Mouse (Mus musculus) T-helper 1 cell (primary cell): ENCODE data around the gene Fam189b.

Experiments
- in situ Hi-C: fragments of 300-600 bp; cut with MboI, MseI; formaldehyde crosslinking; loops from one replicate; pipeline ENCODE4 v1.15.1; 2025; ENCODE audit warnings: high pct_unique_total_duplicates

The Fam189b gene

DNA sequence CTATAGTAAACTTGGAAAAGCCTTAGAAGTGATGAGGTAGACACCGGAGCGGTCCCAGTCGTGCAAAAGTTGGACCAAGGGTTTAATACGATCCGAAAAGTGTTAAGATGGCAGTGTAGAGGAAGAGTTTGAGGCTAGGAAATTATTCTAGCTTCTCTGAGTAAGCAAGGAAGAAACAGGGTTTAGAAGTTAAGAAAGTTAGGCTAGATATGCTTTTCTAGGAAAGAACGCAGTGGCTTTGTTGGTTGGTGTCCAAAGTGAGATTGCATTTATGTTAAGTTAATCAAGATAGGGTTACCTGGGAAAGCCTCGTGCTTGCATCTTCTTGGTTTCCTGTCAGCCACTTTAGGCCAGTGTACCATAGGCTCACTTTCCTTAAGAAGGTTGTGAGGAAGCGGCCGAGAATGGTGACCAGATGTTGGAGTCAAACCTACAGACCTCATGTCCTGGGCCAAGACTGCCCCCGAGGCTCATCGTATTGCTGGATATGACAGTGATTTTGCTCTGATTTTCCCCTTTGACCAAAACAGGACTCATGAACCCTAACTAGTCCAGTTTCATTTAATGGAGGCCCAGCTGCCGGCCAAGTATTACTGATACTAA, 17.6 kb upstream of the Fam189b start:
- in situ Hi-C loops: no loop called here

DNA sequence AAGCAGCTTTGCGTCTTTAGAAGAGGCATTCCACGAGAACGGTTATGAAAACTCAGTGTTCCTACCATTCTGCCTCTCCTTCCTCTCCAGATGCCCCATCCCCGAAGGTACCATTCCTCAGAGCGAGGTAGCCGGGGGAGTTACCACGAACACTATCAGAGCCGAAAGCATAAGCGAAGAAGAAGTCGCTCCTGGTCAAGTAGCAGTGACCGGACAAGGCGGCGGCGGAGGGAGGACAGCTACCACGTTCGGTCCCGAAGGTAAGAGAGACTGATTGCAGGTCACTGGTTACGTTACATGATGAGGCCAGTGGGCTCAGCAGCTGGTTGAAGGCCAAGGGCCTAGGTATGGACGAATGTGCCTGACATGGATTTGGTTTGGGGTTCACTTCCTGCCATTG, 16.0 kb upstream of the Fam189b start:
- in situ Hi-C loops: no loop called here

DNA sequence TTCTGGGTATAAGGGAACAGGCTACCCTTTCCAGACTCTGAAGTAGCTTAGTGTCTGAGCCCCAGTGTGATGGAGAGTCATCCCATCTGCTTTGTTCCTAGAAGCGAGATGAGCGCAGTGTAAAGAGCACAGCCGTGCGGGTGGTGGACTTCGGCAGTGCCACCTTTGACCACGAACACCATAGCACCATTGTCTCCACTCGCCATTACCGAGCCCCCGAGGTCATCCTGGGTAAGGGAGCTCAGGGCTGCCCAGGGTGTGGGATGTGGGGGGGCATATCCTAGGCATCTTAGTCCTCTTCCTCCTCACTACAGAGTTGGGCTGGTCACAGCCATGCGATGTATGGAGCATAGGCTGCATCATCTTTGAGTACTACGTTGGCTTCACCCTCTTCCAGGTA, 8.1 kb upstream of the Fam189b start:
- in situ Hi-C loops: loop anchor here (10.0 kb wide), 1 partner anchor 670 kb away; the partner anchor contains the start of gene Lmna

DNA sequence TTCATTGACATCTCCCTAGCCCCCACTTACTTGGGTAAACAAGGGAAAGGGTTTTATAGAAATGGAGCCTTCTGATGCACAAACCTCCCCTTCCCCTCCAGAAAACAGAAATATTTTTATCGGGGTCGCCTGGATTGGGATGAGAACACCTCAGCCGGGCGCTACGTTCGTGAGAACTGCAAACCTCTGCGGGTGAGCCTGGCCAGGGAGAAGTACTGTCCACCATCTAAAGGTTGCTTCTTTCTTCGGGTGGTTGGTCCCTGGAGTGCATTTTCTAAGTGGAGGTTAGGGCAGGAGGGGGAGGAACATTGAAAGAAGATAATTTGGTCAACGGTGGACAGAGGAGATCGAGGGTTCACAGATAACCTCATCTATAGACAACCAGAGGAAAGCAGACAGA, 7.4 kb upstream of the Fam189b start:
- in situ Hi-C loops: loop anchor here (10.0 kb wide), 1 partner anchor 671 kb away; the partner anchor contains the start of gene Lmna

DNA sequence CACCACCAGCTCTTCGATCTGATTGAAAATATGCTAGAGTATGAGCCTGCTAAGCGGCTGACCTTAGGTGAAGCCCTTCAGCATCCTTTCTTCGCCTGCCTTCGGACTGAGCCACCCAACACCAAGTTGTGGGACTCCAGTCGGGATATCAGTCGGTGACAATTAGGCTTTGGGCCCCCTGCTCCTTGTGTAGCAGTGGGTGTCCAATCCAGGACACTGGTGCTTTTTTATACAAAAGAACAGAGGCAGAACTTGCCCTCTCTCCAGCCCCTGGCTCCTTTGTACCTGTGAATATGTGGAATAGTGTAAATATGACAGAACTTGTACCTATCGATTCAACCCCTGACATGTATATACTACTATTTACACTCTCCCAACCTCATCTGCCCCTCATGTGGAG, 6.5 kb upstream of the Fam189b start:
- in situ Hi-C loops: loop anchor here (10.0 kb wide), 1 partner anchor 672 kb away; the partner anchor contains the start of gene Lmna

DNA sequence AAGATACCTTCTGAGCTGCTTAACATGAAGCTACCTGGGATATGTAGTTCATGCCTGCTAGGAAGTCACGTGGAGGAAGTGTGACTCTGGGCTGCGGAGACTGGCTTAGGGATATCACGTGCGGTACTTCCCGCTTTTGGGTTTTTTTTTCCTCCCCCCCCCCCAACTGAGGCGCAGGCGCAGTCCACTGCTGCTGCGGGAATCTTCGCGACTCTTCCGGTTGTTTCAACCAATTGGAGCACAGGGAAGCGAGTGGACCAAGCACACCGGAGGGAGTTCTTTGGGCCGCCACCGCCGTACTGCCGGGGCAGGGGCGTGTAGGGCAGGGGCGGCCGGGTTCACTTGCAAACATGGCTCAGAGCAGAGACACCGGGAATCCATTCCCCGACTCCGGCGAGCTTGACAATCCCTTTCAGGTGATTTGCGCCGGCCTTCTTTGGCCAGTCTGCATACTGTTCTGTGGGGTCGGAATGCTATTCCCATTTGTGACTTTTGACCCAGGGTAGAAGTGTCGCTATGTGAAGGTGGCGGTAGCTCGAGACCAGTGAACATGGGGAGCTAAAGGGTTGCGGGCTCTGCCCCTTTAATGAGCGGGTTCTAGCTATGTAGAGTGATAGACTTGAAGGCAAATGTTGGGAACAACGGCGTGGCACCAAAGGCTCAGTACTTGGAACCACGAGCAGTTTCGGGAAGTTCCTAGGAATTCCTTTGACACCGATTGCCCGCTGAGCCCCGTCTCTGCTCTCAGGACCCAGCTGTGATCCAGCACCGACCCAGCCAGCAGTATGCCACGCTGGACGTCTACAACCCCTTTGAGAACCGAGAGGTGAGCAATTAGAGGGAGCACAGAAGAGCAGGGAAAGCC, 5.5 kb upstream of the Fam189b start, which contains the start of gene Scamp3:
TSS of gene Scamp3 (plus strand) at position 232 of the 865 bp plus-strand sequence.
- in situ Hi-C loops: loop anchor here (10.0 kb wide), 1 partner anchor 673 kb away; the partner anchor contains the start of gene Lmna

DNA sequence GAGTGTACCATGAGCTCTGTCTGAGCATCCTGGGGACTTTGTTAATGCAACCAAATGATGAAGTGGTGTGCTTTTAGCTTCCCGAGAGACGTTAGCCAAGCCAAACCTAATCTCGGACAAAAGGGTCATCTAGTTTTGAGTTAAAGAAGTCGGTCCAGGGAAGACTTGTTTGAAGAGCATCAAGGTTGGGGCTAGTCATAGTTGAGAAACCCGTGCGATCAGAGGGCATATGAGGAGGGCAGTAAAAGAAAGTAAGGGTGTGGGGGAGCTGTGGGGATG, 4.9 kb upstream of the Fam189b start:
- in situ Hi-C loops: loop anchor here (10.0 kb wide), 1 partner anchor 673 kb away; the partner anchor contains the start of gene Lmna

DNA sequence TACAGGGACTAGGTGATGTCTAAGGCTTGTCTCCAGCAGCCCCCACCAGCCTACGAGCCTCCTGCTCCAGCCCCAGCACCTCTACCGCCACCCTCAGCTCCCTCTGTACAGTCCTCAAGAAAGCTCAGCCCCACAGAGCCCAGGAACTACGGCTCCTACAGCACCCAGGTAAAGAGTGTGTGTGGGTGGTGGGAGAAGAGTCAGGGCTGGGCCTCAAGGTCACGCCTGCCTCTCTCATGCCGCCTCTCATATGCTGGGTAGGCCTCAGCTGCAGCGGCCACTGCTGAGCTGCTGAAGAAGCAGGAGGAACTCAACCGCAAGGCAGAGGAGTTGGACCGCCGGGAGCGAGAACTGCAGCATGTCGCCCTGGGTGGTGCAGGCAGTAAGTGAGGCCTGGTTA, 3.9 kb upstream of the Fam189b start:
- in situ Hi-C loops: loop anchor here (10.0 kb wide), 1 partner anchor 674 kb away; the partner anchor contains the start of gene Lmna

DNA sequence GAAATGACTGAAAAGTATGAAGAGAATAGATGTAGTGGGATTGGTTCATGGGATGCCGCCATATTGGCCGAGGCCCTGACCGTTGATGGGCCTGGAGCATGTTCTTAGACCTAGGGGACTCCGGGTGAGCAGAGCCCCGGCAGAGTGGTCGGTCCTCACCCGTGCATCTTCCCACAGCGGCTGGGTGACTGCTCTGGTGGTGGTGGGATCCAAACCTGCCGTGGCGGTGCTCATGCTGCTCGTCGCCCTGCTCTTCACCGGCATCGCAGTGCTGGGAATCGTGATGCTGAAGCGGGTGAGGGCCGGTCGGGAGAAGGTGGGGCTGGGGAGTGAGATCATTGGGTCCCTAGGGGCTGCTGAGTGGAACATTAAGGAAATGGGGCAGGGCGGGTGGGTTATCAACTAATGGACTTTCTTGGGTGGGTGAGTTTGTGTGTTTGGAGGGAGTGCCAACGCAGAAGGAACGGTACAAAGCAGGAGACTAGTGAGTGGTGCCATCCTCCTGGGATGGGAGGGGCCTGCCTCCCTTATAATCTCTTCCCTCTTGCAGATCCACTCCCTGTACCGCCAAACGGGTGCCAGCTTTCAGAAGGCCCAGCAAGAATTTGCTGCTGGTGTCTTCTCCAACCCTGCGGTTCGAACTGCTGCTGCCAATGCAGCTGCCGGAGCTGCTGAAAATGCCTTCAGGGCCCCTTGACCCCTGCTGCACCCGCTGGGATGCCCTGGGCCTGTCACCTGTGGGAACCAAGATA, 1.0 kb upstream of the Fam189b start:
- in situ Hi-C loops: no loop called here

DNA sequence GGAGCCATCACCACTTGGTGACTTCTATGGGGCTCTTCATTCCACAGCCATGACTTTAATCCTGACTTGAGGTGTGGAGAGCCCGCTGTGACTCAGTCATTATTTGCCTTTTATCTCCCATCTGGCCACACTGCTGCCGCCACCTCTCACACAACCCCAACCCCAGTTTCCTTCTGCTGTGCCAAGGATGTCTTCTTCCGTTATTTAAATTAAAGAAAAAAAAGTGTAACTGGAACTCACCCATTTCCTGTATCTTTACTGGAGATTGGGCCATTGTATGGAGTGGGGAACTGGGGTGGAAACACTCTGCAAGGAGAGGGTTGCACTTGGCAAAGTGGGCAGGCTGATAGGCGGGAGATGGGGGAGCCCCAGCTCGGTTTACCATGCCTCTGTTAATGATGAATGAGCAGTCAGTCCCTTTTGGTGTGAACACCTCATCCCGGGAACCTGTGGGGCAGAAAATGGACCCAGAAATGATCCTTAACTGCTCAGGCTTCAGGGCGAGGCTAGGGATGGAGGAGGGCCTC, 349 bp upstream of the Fam189b start:
- in situ Hi-C loops: no loop called here

DNA sequence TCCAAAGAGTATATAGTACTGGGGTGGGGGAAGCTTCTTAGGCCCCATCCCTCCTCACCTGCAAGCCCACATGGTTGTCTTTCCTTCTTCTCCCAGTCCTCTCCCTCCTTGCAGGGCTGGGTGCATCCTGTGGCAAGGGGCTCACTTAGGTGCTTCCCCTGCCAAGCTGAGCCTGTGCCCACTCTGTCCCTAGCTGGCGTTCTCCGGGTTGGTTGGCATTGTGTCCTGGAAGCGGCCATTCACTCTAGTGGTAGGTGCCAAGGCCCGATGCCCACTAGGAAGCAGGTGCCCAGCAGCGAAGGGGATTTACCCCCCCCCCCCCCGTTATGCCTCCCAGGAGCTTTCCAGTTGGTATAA, 994 bp downstream of the Fam189b start:
- in situ Hi-C loops: no loop called here

DNA sequence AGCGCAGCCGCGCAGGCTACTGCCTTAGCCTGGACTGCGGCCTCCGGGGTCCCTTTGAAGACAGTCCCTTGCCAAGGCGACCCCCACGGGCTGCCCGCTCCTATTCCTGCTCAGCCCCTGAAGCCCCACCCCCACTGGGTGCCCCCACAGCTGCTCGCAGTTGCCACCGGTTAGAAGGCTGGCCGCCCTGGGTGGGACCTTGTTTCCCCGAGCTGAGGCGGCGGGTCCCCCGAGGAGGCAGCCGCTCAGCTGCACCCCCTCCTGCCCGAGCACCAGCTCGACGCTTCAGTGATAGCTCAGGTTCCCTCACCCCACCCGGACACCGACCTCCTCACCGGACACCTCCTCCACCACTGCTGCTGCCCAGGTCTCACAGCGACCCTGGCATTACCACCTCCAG, 4.3 kb downstream of the Fam189b start:
- in situ Hi-C loops: no loop called here

DNA sequence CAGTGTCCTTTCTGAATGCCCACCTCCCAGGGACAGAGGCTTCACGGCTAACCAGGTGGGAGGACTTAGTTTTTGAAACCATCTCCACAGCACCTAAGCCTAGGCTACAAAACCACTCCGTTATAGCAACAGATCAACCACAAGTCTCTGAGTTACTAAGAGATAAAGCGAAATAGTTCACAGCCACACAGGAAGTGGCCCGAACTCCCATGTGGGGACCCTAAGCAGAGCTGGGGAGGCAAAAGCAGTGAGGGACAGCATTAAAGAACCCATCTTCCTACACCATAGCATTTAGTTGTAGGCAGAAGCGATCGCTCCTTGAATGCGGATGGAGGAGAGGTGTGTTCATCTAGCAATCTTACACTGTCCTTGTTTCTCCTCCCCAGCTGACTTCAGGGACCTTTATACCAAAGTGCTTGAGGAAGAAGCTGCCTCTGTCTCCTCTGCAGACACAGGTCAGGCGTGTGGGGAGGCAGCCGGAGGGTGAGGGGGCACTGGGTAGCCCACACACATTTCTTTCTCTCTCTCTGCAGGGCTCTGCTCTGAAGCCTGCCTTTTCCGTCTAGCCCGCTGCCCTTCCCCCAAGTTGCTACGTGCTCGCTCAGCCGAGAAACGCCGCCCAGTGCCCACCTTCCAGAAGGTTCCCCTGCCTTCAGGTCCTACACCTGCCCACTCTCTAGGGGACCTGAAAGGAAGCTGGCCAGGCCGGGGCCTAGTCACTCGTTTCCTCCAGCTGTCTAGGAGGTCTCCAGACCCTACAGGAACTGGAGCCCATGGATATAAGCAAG, 4.9 kb downstream of the Fam189b start:
- in situ Hi-C loops: no loop called here

DNA sequence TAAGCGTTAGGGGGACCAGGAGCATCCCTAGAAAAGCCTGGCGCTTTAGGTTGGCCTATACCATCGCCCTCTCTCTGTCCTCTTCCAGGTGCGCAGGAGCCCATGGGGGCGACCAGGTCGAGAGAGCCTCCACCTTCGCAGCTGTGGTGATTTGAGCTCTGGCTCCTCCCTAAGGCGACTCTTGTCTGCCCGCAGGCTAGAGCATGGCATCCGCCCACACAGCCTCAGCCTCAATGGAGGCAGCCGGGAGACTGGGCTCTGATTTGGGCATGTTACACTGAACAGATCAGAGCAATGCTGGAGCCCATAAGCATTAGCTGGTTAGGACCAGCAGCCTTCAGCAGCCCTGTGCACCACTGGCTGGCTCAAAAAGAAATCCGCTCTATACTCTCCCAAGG, 5.5 kb downstream of the Fam189b start:
- in situ Hi-C loops: no loop called here

DNA sequence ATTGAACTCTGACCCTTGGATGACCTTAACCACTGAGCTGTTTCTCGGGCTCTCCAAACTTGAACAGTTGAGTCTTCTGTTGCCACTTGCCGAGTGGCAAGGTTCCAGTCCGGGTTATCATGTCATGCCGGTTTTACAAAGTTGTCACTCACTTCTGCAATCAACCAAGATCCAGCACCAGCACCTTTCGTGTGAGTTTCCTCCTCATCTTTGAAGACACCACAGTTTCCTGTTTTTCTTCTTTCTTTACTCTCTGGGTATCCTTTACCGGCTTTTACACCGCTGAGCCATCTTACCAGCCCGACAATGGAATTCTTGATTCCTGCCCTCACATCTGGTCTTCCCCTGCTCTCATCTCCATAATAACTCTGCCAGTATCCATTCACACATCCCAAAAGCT, 7.5 kb downstream of the Fam189b start:
- in situ Hi-C loops: no loop called here

DNA sequence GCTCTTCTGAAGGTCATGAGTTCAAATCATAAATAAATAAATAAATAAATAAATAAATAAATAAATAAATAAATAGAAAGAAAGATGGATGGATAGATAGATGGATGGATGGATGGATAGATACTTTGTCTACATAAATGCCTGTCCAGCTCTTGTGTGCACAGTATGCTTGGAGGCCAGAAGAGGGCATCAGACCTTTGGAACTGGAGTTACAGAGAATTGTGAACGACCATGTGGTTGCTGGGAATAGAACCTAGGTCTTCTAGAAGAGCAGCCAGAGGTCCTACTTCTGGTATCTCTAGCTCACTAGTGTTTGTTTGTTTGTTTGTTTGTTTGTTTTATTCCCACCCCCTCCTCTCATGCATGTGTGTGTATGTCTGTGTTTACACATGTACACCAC, 10.4 kb downstream of the Fam189b start:
- in situ Hi-C loops: no loop called here

DNA sequence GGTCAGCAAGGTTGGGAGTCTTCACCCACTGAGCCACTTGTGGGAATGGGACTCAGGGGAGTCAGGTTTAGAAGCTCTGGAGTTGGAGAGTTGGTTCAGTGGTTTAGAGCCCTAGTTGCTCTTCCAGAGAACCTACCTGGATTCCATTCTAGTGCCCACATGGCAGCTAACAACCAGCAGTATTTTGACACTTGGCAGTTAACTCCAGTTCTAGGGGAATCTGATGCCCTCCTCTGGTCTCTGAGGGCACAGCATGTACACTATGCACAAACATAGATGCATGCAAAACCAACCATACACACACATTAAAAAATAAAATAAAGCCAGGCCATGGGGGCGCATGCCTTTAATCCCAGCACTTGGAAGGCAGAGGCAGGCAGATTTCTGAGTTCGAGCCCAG, 10.9 kb downstream of the Fam189b start:
- in situ Hi-C loops: no loop called here

DNA sequence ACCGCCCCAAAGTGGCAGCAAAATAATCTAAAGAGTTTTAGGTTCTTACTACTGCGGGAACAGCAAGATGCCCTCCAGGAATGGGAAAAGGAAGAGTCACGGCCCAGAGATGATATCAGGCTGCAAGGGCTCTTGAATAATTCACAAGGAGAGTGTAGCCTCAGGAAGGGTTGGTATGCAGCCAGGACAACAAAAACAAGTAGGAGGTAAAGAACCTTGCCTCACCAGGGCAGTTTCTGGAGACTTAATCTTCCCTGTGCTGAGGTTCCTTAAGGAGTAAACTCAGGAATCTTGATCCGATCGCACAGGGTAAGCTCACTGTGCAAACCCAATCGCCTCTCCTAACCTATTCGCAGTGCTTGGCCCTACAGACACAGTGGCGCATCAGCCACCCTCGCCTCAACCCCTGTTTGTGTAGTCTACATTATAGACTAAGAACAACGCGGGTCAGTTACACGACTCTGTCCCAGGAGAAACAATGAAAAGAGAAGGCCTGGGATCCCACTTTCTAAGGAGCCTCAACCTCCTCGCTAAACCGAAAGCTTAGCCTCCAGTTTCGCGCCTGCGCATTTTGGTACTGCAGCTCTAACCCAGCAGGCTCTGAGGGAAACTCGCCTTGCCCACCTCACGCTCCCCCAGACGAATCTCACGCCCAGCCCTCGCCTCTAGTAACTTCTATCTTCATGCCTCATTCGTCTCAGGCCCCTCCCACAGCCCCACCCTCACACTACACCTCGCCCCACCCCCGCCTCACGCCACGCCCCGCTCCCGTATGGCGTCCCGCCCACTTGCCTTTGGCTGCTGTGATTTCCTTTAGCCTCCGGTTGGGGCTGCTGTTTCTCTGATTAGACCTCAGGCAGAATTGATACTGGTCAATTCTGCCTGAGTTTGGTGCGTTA, 13.3 kb downstream of the Fam189b start:
- in situ Hi-C loops: no loop called here

DNA sequence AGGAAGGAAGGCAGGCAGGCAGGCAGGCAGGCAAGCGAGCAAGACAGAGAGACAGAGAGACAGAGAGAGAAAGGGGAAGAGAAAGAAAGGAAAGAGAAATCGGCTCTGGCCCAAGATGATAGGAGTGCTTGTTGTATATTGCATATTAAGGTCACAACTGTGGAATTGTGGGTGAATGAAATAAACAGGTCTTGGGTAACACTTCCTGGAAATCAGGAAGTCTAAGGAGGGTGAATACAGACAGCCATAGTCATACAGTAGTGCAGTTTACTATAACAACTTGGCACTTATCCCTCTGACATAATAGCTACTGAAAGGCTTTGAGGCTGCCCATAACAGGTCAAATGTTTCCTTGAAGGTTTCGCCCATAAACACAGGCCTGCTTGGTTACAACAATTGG, 16.9 kb downstream of the Fam189b start:
- in situ Hi-C loops: no loop called here
